Mouse (Mus musculus): ENCODE measurements around the gene Ifnar2.

The Ifnar2 gene

DNA sequence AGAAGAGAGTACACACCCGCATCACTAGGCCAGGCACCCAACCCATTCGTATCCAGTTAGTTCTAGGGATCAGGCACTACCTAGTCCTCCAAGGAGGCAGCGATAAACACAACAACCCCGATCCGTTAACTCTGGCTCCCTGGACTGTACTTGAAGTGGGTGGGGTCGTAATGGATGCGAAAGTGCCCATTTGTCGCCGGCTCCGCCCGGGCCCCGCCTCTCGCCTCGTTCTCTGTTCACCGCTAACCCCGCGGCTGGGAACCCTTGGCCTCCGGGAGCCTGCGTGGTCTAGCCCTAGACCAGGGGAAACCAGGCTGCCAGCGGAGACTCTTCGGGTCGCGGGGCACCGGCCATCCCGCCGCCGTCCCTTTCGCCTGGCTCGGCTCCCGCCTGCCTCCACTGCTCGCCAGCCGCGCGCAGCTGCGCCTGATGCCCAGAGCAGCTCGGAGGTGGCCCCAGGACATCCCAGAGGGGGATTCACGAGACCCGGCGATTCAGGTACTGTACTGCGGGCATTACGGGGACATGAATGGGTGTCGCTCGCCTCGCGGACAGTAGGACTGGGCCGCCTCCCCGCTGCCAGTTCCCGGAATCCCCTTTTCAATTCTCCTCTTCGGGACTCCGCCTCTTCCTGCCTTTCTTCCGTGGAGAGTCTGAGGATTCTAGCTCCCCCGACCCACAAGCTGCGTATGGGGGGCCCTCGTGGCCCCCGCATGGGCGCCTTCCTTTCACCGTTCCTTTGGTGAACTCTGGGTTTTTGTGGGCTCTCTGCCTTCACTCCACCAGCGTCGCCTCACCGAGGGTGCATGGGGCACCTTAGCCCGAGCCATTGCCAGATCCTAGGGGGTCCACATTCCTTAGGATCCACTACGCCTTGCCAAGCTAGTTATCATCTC lies at the start of gene Ifnar2:
TSS of gene Ifnar2 (plus strand) at position 207 of the 896 bp plus-strand sequence.
- no peak for DNase-seq (ENCODE audit: low read depth, low spot score)

DNA sequence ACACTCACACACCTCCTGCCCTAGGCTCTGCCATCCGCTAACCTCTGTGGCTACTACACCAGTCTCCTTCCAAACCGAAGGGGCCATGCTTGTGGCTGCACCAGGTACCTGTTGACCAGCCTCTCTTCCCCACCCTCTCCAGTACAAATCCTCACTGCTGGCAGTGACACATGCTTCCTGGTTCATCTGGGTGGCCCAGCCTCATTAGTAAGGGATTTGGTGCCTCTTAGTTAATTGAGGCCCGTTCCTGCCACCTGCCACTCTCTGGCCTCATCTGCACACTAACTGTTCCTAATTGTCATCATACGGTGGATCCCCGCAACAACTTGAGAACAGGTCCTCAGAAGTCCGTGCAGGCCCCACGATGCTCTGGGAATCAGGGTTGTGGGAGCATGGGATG lies 45.0 kb upstream of the Ifnar2 start:
- DNase-seq (ENCODE audit: low read depth, low spot score): no peak

GRCm38 (mm10) chr16:91328922-91329321 lies 43.7 kb upstream of the Ifnar2 start:
- no peak for DNase-seq (ENCODE audit: low read depth, low spot score)

GRCm38 (mm10) chr16:91330496-91330895 lies 42.1 kb upstream of the Ifnar2 start:
- no peak for DNase-seq (ENCODE audit: low read depth, low spot score)

DNA sequence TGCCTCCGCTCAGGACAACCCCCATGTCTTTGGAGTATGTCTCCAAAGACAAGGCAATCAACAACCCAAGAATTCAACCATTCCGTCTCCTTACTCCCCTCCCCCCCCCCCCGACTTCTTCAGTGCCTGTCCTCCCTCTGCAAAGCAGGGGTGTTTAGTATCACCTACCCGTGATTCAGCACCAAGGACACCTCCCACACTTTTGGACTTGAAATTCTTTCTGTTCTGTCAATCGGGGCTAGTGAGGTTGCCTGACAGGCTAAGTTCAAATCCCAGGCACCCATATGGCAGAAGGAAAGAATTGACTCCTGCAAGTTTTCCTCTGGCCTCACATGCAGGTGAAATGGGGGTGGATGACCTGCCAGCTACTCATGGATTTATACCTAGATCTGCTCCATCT lies 41.4 kb upstream of the Ifnar2 start:
- no peak for DNase-seq (ENCODE audit: low read depth, low spot score)

GRCm38 (mm10) chr16:91332880-91333279 lies 39.7 kb upstream of the Ifnar2 start:
- DNase-seq (ENCODE audit: low read depth, low spot score): no peak

GRCm38 (mm10) chr16:91334190-91334893 lies 38.2 kb upstream of the Ifnar2 start:
- no peak for DNase-seq (ENCODE audit: low read depth, low spot score)

DNA sequence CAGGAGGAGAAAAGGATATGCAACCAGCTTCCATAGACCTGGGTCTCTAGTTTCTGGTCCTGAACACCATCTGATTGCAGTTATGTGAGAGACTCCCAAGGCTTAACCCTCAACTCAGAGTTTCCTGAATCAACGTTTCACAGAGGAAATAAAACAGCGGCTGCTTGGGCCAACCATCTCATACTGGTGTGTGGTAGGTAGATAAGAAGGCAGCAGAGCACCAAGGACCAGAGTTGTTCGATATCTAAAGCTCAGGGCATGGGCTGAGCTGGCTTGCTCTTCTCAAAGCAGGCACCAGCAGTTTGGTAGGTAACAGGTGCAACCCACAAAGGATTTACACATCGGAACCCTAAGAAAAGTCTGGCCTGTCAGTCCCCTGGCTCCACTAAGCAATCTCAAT lies 35.8 kb upstream of the Ifnar2 start:
- no peak for DNase-seq (ENCODE audit: low read depth, low spot score)

DNA sequence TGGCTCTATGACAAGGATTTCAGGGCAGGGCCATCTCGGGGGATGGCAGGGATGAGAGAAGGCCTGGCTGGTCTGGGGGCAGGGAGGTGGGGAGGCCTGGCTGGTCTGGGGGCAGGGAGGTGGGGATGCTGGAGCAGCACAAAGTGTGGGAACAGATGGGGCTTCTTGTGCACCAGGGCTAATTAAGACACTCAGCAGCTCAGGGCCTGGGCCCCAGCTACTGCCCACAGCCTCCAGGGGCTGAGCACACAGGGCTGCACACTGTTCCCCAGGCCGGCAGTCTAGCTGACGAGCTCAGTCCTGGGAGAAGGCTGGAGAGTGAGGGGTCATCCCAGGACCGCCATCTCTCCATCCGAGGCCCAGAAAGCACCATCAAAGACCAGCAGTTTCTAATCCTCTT lies 35.1 kb upstream of the Ifnar2 start:
- DNase-seq (ENCODE audit: low read depth, low spot score): no peak

DNA sequence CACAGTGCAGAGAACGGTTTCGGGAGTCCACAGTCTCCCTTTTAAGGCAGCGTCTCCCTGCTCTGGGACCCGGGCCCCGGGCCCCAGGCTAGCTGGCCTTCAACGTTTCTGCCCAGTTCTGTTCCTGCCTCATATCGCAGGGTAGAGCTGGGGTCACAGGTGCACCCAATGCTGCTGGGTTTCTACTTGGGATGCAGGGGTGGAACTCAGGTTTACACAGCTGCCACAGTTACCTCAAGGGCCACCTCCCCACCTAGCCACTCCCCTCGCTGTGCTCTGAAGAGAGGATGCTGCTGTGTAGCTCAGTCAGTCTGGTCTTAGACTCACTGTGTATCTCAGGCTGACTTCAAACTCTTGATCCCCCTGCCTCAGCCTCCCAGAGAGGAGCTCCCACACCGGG lies 26.1 kb upstream of the Ifnar2 start:
- DNase-seq (ENCODE audit: low read depth, low spot score): no peak

DNA sequence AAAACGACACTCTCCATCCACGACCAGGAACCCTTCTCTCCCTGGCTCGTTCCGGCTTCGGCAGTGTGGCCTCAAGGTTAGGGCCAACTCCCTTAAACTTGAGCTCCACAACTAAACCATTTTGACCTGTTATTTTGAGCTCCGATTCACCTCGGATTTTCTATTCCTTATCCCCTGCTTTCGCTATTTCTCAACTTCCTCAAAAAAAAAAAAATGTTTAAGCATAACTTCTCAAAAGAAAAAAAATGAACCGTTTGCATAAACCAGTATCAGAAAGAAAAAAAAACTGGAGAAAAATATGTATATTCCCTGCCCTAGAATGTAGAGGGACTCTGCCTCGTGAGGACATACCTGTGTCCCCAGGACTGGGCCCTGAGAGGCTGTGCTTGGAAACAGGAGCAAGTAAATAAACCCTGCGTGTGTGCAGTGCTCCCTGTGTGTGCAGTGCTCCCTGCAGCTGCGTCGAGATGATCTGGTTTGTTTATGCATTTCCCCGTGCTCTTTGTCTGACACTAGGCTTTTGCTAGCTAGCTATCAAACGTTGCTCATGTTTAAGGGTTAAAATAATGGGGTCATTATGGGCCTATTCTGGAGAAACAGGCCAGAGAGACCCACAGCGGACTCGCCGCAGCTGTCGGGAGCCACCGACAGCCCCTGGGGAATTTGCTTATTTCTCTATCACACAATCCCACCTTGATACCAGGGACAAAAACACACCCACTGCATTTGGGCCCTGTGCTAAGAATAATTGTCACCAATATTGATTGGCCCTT lies 24.9 kb upstream of the Ifnar2 start:
- no peak for DNase-seq (ENCODE audit: low read depth, low spot score)

- DNase-seq (ENCODE audit: low read depth, low spot score): no peak
Observed at GRCm38 (mm10) chr16:91348264-91348565, 24.4 kb upstream of the Ifnar2 start.

- no peak for DNase-seq (ENCODE audit: low read depth, low spot score)
Observed at GRCm38 (mm10) chr16:91348588-91349330, 23.8 kb upstream of the Ifnar2 start.

DNA sequence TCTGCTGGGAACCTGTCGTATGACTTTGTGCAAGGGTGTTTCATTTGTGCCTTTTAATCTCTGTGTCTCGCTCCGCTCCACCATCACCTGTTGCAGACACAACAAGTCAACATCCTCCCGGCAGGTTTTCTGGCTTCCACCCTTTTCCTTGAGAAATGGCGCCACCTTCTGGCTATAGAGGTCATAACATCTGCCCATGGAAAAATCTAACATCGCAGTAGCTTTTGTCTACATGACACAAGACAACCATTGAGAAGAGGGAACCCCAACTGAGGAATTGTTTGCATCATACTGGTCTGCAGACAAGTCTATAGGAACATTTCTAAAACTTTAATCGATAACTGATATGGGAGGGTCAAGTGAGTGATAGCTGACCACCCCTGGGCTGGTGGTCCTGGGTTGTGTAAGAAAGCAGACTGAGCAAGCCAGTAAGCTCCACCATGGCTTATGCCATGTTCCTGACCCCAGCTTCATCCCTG lies 20.5 kb upstream of the Ifnar2 start:
- peak; percentile 45 for DNase-seq (ENCODE audit: low read depth, low spot score)

- DNase-seq (ENCODE audit: low read depth, low spot score): no peak
Observed at GRCm38 (mm10) chr16:91352749-91353148, 19.8 kb upstream of the Ifnar2 start.

DNA sequence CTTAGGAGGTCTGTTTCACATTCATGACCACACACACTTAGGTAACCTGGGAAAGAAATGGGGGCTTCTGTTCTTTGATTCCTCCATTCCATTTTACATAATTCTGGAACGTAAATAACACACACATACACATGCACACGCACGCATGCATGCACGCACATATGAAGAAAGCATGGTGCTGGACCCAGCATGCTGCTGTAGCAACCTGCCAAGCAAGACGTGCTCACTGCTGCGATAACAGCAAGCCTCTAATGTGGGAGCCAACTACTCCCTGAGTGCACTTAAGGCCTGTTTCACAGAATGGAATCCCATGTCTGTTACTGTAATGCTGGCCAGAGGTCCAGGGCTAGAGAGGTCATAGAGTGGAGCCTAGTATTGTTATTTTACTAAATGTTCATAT lies 19.4 kb upstream of the Ifnar2 start:
- no peak for DNase-seq (ENCODE audit: low read depth, low spot score)

GRCm38 (mm10) chr16:91353638-91354037 lies 18.9 kb upstream of the Ifnar2 start:
- DNase-seq (ENCODE audit: low read depth, low spot score): no peak

DNA sequence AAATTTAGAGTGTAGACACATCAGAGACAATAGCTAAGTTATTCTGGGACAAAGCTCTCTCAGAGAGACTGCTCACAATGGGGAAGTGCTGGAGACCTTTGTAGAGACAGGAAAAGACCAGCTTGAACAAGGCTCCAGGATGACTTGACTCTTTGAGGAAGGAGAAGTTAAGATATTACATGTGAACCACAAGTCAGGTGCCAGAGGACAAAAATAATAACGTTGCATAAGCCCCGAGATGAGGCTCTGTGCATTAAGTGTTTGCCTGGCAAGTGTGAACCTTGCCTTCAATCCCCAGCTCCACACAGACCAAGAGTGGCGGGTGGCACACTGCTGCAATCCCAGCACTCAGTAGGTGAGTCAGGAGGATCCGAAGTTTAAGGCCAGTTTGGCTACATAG lies 18.0 kb upstream of the Ifnar2 start:
- DNase-seq (ENCODE audit: low read depth, low spot score): no peak

DNA sequence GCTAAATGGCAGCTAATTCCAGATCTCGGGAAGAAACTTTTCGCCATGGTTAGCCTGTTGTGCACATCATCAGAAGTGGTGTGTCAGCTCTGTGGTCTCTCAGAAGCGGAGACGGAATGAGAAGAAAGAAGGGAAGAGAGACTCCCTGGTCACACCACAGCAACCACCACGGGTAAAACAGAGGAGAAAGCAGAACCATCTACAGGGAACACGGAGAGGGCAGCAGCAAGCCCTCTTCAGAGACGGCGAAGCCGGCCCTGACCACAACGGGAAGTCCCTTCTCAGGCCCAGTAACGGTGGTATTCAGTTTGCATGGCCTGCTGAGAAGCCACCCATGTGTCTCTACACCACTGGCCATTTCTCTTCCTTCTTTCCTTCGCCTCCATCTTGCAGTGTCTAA lies 17.4 kb upstream of the Ifnar2 start:
- DNase-seq (ENCODE audit: low read depth, low spot score): no peak

DNA sequence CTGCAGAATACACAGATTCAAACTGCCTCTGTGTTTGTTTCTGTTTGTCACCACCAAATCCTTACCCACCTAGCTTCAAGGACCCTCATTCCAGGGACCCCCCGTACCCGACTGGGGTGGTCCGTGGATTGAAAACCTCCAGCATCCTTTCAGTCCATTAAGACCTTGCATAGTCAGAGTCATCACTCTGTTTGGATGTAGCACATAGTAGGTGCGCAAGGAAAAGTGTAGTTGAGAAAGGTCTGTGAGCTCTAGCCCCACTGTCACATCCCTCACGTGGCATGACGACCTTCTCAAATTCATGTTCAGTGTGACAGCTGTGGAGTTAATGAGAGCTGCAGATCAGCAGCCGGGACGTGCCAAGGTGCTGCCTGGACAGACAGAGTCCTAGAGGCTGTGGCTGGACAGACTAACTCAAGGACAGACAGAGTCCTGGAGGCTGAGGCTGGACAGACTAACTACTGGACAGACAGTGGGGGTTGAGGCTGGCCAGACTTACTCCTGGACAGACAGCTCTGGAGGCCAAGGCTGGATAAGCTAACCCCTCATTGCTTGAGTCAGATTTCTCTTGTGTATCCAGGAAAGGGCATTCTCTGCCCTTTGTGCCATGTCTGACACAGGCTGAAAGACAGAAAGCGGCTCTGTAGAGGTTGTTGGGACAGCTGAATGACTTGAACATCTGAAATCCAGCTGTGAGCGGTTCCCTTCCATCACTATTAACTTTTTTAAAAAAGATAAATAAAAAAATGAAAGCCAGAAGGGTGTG lies 15.6 kb upstream of the Ifnar2 start:
- DNase-seq (ENCODE audit: low read depth, low spot score): no peak

DNA sequence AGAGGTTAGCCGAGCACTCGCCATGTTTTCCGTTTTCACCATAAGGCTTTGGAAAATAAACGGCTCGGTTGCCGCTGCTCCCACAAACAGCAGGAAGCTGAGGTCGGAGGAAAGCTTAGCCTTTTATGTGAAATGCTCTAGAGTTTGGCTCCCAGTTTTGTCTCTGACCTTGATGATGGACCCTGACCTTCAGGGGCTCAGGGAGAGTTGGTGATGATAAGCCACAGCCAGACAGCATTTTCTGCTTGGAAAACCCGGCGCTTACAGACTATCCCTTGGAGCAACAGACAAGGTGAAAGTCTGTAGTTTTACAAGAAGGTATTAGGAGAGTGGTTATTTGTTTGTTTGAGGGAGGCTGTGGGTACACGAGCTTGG lies 15.1 kb upstream of the Ifnar2 start:
- DNase-seq (ENCODE audit: low read depth, low spot score): no peak

All from retina, adult 2 months (tissue).